Mouse (Mus musculus) heart, embryonic 13.5 days (tissue): ENCODE data around the gene Rfxank. TPM values are rescaled to one million over a fixed set of nuclear protein-coding genes. Genes with fewer than 3 reads are reported as not detected.

Experiments
- ATAC-seq: fragments of 200-750 bp; cut with Nextera tagmentation; 2 replicates; pipeline ENCODE4 v1.8.0; 2017; ENCODE audit warnings: moderate TSS enrichment; ENCODE audit not compliant: insufficient number of reproducible peaks, low FRiP score, low TSS enrichment; ENCODE audit errors: extremely low read depth
- H3K27ac ChIP-seq: fragments of 300-500 bp; sonication (generic); replicated peaks from 2 replicates; pipeline ENCODE4 v1.5.1; 2015; ENCODE audit warnings: moderate library complexity, mild to moderate bottlenecking, inconsistent platforms
- H3K27me3 ChIP-seq: fragments of 300-500 bp; sonication (generic); replicated peaks from 2 replicates; pipeline ENCODE4 v1.6.1; 2015; ENCODE audit warnings: mild to moderate bottlenecking, inconsistent platforms
- H3K36me3 ChIP-seq: fragments of 300-500 bp; sonication (generic); 2 replicates; pipeline ENCODE4 v1.6.1; 2015; ENCODE audit warnings: mild to moderate bottlenecking, inconsistent platforms
- H3K4me1 ChIP-seq: fragments of 300-500 bp; sonication (generic); 2 replicates; pipeline ENCODE4 v1.6.1; 2015; ENCODE audit warnings: inconsistent platforms
- H3K4me2 ChIP-seq: fragments of 300-500 bp; sonication (generic); 2 replicates; pipeline ENCODE4 v1.6.1; 2015; ENCODE audit warnings: inconsistent platforms, mild to moderate bottlenecking, moderate library complexity
- H3K4me3 ChIP-seq: fragments of 300-500 bp; sonication (generic); 2 replicates; pipeline ENCODE4 v1.5.1; 2015; ENCODE audit warnings: moderate library complexity, mild to moderate bottlenecking, inconsistent platforms
- H3K9ac ChIP-seq: fragments of 300-500 bp; sonication (generic); 2 replicates; pipeline ENCODE4 v1.6.1; 2015; ENCODE audit warnings: inconsistent platforms, mild to moderate bottlenecking, moderate library complexity
- H3K9me3 ChIP-seq: fragments of 300-500 bp; sonication (generic); 2 replicates; pipeline ENCODE4 v1.6.1; 2016; ENCODE audit warnings: inconsistent platforms
- WGBS: fragments of 180-500 bp; shearing (Covaris S2); methylation state at CpG from one replicate; pipeline ENCODE4 v1.1.7; 2015; ENCODE audit warnings: mixed read lengths; 5-methylcytosine and 5-hydroxymethylcytosine counted together
- polyA plus RNA-seq: library from polyadenylated mRNA; unstranded; fragments of >200 nt; fragmentation: Nextera tagmentation; extraction: Ambion mirVana; gene quantifications from 2 replicates; pipeline ENCODE4 v1.2.1, GENCODE M21; 2015

Gene Rfxank
- polyA plus RNA-seq, 1 experiment from 2014 or later: 15.1 TPM

DNA sequence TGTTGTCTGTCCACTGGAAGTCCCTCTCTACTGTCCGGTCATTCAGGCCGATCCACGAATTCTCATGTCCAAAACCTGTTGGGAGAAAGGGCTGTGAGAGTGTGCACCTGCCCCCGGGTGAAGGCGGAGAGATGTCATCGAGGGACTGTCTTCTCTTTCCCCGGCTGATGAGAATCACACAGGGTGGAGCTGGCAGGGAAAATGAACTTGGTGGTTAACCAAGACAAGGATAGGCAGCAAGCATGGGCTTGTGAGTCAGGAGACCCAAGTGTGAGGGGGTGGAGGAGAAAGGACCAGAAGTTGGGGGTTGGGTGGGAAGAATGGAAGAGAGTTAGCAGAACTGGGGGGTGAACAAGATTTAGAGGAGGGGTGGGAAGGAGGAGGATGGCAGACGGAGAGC lies 38.7 kb downstream of the Rfxank start:
- Histone ChIP-seq H3K4me3 (no peak overlapping the region), H3K9ac (no peak overlapping the region), H3K27me3 (peaks cover 41% of the 10 kb centered on the region), H3K4me1 (0 out of 2 replicates have a peak, but pooled peaks cover 2% of the 10 kb centered on the region), H3K27ac (no peak overlapping the region), H3K4me2 (no peak overlapping the region), H3K36me3 (no peaks in the 10 kb centered on the region), H3K9me3 (peaks cover 4% of the 10 kb centered on the region; the same call in 1 of the 2 replicates)
- 72% methylated on average over 8 of the region's 8 CpGs for WGBS
- no peak for ATAC-seq

GRCm38 (mm10) chr8:70099276-70099675 lies 39.7 kb downstream of the Rfxank start:
- H3K9ac ChIP-seq: no peak overlapping the region
- H3K4me3 ChIP-seq: no peak overlapping the region
- H3K27me3 ChIP-seq: peaks cover 42% of the 10 kb centered on the region
- H3K9me3 ChIP-seq: peaks cover 4% of the 10 kb centered on the region; the same call in 1 of the 2 replicates
- no peaks in the 10 kb centered on the region for H3K36me3 ChIP-seq
- no peaks in the 10 kb centered on the region for H3K4me1 ChIP-seq
- 67% methylated on average over 8 of the region's 8 CpGs for WGBS
- H3K4me2 ChIP-seq: no peak overlapping the region
- no peak for ATAC-seq
- H3K27ac ChIP-seq: no peak overlapping the region

DNA sequence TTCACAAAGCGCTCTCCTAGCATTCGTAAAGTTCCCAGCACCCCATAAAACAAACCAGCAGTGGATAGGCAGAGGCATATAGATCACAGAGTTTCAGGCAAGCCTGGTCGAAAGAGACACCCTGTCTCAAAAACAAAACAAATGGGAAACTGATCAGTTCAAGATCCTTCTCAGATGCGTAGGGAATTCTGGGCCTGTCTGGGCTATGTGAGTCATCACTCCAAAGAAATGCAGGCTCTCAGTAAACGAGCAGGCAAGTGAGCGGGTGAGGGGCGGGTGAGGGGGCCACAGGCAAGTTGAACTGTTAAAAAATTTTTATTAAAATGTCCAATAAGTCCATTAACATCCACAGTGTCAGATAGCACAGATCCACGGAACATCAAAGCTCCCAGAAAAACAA lies 46.2 kb downstream of the Rfxank start:
- ATAC-seq: no peak
- no peak overlapping the region for H3K9ac ChIP-seq
- H3K9me3 ChIP-seq: peaks cover 2% of the 10 kb centered on the region; the same call in 1 of the 2 replicates
- H3K27me3 ChIP-seq: peaks cover 86% of the 10 kb centered on the region
- H3K4me2 ChIP-seq: no peak overlapping the region
- no peak overlapping the region for H3K27ac ChIP-seq
- no peaks in the 10 kb centered on the region for H3K36me3 ChIP-seq
- H3K4me1 ChIP-seq: peaks cover 6% of the 10 kb centered on the region
- H3K4me3 ChIP-seq: no peak overlapping the region
- WGBS: 52% methylated on average over 8 of the region's 8 CpGs

DNA sequence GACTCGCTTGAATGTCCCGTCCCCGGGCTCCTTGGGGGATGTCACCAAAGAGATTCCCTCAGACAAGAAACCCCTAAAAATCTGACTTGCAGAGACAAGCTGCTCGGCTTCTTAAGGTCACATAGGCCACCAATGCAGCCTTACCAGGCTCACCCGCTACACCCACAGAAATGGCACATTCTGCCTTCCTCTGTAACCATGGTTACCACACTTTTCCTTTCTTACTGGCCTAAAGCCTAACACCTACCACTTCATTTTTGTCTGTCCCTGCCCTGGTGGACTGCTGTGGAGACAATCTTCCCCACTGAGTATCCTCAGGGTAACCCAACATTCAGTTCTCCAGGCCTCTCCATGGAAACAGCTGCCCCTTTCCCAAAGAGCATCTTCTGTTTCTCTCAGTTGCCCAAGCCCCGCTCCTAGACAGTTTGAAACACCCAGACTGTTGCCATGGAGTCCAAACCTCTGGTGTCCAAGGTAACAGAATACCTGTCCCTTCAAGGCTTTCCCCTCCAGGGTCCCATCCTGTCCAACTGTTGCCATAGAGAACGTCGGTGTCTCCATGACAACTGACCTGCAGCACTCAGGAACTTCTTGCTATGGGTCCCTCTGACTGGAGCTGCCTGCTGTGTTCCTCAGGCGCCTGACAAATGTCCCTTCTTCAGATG lies 49.5 kb downstream of the Rfxank start:
- Histone ChIP-seq H3K27me3 (peaks cover 96% of the 10 kb centered on the region), H3K4me3 (no peak overlapping the region), H3K4me2 (no peak overlapping the region), H3K36me3 (no peaks in the 10 kb centered on the region), H3K9me3 (no peaks in the 10 kb centered on the region), H3K9ac (no peak overlapping the region), H3K4me1 (peaks cover 10% of the 10 kb centered on the region), H3K27ac (no peak overlapping the region)
- ATAC-seq: no peak
- WGBS: 54% methylated on average over 9 of the region's 9 CpGs

GRCm38 (mm10) chr8:70087836-70088650 lies 50.9 kb downstream of the Rfxank start:
- peak overlapping the region; percentile 53; the same call in 1 of the 2 replicates for H3K9ac ChIP-seq
- H3K4me1 ChIP-seq: peaks cover 24% of the 10 kb centered on the region
- WGBS: 4% methylated on average over 56 of the region's 56 CpGs
- H3K9me3 ChIP-seq: no peaks in the 10 kb centered on the region
- peak overlapping the region; percentile 50 for H3K4me3 ChIP-seq
- ATAC-seq: no peak
- H3K4me2 ChIP-seq: peak overlapping the region; percentile 71
- H3K27me3 ChIP-seq: peaks cover 96% of the 10 kb centered on the region
- no peak overlapping the region for H3K27ac ChIP-seq
- H3K36me3 ChIP-seq: no peaks in the 10 kb centered on the region

- 8% methylated on average over 7 of the region's 7 CpGs for WGBS
- Histone ChIP-seq H3K9ac (no peak overlapping the region), H3K4me1 (peaks cover 26% of the 10 kb centered on the region), H3K36me3 (no peaks in the 10 kb centered on the region), H3K27me3 (peaks cover 99% of the 10 kb centered on the region), H3K4me2 (no peak overlapping the region), H3K9me3 (no peaks in the 10 kb centered on the region), H3K4me3 (no peak overlapping the region), H3K27ac (no peak overlapping the region)
- no peak for ATAC-seq
Measured at GRCm38 (mm10) chr8:70087237-70087636, 51.7 kb downstream of the Rfxank start.

DNA sequence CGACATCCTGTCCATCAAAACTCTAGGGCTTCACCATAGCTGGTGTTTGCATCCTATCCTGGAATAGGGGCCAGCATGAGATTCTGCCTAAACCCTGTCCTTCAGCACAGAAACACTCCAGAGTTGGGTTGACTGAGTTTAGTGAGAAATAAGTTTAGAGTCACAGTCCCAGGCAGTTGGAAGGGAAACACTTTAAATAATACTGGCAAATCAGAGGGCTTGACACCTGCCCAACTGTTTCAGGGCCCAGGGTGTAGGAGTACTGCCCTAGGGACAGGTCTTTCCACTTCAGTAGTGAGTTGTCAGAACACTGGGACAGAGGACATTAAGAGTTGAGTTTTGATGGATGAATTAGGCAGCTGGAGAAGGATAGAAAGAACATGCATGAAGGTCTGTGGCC lies 52.8 kb downstream of the Rfxank start:
- no peaks in the 10 kb centered on the region for H3K9me3 ChIP-seq
- no peak overlapping the region for H3K4me2 ChIP-seq
- H3K36me3 ChIP-seq: no peaks in the 10 kb centered on the region
- 41% methylated on average over 1 of the region's 1 CpGs for WGBS
- H3K27ac ChIP-seq: no peak overlapping the region
- no peak overlapping the region for H3K4me3 ChIP-seq
- no peak overlapping the region for H3K9ac ChIP-seq
- H3K4me1 ChIP-seq: peaks cover 26% of the 10 kb centered on the region
- H3K27me3 ChIP-seq: peaks cover 99% of the 10 kb centered on the region
- no peak for ATAC-seq

- no peak for ATAC-seq
- Histone ChIP-seq H3K9me3 (no peaks in the 10 kb centered on the region), H3K27me3 (peaks cover 82% of the 10 kb centered on the region), H3K36me3 (no peaks in the 10 kb centered on the region), H3K4me2 (peak overlapping the region; percentile 91), H3K27ac (no peak overlapping the region), H3K4me3 (peak overlapping the region; percentile 56), H3K9ac (peak overlapping the region; percentile 71), H3K4me1 (peaks cover 31% of the 10 kb centered on the region)
- 2% methylated on average over 70 of the region's 71 CpGs for WGBS
Measured at GRCm38 (mm10) chr8:70084191-70085065, 54.5 kb downstream of the Rfxank start.

DNA sequence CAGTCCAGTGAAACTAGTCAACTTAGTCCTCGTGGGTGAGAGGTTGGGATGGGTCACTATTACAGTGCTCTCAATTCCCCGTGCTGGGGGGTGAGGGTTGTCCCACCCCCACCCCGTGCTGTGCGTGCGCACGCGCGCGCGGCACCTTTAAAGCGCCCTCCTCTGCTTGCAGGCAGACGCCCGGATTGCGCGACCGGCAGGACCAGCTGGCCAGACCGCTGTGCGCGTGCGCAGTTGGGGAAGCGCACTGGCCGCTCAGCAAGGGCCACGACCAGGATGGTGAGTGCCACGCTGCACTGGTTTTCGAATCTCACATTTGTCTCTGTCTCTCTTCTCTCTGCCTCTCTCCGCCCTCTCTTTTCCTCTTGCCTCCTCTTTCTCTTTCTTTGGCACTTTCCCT lies 55.7 kb downstream of the Rfxank start, which contains the start of gene Hapln4:
Hapln4 (plus strand) TSS at position 173 of the 400 bp plus-strand sequence.
- ATAC-seq: no peak
- Histone ChIP-seq H3K27ac (no peak within 1 kb of the TSS), H3K4me3 (peak within 1 kb of the TSS; percentile 56), H3K4me2 (peak within 1 kb of the TSS; percentile 91), H3K36me3 (no peaks in the 10 kb centered on the region), H3K4me1 (peaks cover 38% of the 10 kb centered on the region), H3K9me3 (no peaks in the 10 kb centered on the region), H3K27me3 (peaks cover 71% of the 10 kb centered on the region), H3K9ac (peak within 1 kb of the TSS; percentile 71)
- 0% methylated on average over 26 of the region's 26 CpGs for WGBS

GRCm38 (mm10) chr8:70081976-70082375 lies 57.0 kb downstream of the Rfxank start:
- Histone ChIP-seq H3K27me3 (peaks cover 57% of the 10 kb centered on the region), H3K4me1 (peaks cover 33% of the 10 kb centered on the region)

More at GRCm38 (mm10) chr8:70081976-70082375, 57.0 kb downstream of the Rfxank start:
- H3K9me3 ChIP-seq: no peaks in the 10 kb centered on the region
- H3K4me3 ChIP-seq: no peak overlapping the region
- 91% methylated on average over 2 of the region's 2 CpGs for WGBS
- no peak overlapping the region for H3K27ac ChIP-seq
- H3K9ac ChIP-seq: no peak overlapping the region
- no peaks in the 10 kb centered on the region for H3K36me3 ChIP-seq
- no peak for ATAC-seq
- no peak overlapping the region for H3K4me2 ChIP-seq
